Mouse (Mus musculus) frontal cortex, postnatal 10 days (tissue): Measurements from ENCODE around the gene Ralgps2.
A peak's percentile ranks its signal among the peaks of the same experiment; 100 is the strongest.

Source experiments
- DNase-seq, 2 experiments: peaks; one replicate each; pipeline ENCODE4 v3.0.0; 2022; ENCODE audit warnings: low spot score in 2 of 2, mixed read lengths in 1 of 2

The Ralgps2 gene

DNA sequence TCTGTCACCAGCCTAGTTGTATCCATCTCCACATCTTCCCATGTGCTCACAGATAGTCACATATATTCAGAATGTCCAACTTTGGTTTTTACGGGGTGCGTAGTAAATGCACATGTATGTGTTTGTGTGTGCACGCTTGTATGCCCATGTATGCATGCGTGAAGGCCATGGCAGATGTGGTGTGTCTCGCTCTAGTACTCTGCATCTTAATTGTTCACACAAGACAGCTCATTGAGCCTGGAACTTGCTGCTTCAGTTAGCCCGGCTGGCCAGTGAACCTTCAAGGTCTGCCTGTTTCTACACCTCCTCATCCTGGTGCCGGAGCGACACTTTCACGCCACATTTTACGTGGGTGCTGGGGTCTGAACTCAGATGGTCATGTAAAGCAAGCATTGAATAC is 168.6 kb downstream of the Ralgps2 start:
- DNase-seq, result no peak

DNA sequence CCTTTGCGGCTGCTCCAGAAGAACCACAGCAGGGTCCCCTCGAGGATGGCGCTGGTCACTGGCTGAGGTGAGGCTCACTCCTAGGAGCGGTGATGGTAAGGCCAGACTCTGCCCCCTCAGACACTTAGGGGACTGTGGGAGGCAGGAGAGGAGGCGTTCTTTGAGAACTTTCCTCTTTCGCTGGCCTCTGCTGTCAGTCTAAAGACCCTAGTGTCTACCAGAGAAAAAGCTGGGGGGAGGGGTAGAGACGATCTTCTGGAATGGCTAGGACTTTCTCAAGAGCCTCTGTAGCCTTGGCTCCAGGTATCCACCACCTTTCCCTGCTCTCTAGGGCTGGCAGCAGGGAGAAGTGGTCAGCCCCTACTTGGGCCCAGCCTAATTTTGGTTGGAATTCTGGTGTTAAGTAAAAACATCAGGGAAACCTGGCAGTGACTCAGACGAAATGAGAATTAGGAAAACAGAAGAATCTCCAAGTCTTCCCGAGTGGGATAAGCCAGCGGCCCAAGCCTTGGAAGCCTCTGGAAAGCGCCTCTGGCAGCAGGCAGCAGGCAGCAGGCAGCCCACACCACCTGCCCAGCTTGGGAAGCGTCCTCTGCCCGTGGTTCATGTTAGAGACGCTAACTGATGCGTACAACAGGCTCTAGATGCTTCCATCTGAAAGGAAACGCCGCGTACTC is 169.7 kb downstream of the Ralgps2 start:
- DNase-seq, result no peak

DNA sequence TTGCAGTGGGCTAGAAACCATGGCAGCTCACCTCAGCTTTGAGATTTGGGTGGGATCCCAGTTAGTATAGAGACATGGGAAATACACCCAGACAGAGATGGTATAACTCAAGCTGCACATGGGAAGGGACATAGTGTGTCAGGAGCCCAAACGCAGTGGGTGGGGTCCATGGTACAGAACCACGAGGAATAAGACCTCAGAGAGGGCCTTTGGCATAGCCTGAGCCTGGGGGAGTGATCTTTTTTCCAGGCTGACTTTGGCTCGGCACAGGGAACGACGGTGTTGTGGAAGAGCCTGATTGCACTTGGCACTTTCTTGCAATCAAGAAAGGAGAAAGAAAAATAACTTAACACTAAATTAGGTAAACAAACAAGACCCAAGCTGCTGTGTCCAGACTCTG is 170.3 kb downstream of the Ralgps2 start:
- DNase-seq, result no peak

DNA sequence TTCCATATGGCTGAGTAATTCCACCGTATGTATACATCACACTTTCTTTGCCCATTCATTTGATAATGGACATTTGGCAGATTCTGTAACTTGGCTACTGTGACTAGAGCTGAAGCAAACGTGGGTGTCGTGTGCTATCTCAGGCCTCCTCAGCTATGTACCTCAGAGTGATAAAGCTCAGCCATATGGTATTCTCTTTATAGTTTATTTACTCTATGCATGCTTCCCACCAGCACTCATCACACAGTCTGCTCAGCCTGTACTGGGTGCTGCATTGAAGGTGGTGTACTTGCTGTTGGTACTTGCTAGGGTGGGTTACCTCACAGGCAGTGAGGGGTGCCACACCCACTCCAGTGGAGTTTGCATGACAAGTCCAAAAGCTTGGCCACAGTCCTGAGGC is 174.1 kb downstream of the Ralgps2 start:
- peak in 1 of 2 experiments; percentile 46 for DNase-seq

DNA sequence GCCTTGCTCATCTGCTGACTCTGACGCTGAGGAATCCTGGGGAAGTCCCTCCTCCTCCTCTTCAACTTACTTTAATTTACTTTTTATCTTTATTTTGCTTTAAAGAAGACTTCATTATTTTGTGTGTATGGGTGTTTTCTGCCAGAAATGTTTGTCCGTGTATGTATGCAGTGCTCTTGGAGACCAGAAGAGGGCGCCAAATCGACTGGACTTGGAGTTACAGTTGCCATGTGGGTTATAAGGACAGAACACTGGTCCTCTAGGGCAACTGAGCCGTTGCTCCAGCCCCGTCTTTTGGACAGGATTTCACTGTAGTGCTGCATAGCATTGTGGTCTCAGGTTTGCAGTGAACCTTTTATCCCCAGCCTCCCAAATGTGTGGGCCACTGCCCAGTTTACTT is 174.8 kb downstream of the Ralgps2 start:
- no peak for DNase-seq

DNA sequence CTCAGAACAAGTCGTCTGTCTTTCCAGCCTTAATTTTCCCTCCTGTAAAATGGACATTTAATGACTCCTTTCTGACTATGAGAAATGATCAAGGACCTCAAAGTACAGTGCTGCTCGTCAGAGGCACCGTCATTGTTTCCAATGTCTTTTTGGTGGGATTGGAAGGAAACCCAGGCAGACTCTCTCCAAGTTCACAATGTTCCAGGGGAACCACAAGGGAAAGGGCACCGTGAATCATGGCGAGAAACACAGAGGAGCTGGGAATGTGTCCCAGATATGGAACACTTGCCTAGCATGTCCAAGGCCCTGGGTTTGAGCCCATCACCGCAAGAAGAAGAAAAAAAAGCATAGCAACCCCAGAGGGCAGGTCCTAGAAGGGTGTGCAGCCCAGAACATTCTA is 176.1 kb downstream of the Ralgps2 start:
- no peak for DNase-seq

DNA sequence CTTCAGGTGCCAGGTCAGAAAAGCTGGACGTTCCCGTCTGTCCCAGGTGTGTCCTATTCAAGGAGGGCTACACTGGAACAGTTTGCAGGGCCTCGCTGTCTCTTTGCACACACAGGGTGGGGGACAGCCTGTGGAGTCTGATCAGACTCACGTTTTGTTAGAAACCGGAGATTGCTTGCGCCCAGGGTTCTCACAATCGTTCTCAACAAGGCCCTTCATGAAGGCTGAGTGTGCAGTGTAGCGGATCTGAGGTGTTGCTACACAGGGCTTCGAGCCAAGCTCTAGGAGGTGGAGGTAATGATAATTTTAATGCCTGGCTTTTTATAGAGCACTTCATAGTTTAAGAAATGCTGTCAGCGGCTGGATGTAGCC is 178.0 kb downstream of the Ralgps2 start:
- DNase-seq, result no peak

DNA sequence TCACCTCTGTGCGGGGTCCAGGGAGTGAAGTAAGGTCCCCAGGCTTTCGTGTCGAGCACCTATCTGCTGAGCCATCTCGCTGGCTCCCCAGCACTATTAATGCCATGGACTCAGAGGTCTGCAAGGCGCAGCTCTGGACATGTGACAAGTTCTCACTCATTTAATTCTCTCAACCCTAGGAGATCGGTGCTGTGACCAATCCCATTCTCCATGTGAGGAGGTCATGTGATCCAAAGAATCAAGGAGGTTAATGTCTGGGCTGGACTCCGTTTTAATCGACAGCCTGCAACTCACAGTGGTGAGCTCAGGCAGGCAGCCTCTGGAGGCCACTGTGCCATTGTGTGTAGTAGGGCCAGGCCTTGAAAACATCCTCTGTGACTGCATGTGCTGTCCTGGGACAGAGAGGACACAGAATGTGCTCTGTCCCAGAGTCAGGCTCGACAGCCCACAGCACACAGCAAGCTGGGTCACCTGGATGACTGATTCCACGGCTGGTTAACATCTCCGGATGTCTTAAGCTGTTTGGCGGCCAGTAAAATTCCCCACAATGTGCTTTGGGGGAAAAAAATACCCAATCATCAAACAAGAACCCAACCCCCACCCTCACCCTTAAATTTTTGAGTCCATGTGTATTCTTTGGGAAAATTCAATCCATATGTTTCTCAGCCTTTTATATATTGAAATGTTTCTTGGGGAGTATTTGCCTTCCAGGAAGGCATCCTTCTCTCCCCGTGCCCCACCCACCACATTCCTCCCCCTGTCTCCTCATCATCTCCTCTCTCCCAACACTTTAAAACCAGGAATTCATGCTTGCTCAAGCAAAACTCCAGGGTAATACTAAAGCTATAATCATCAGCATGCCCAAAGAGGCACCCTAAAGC is 178.6 kb downstream of the Ralgps2 start:
- no peak for DNase-seq

DNA sequence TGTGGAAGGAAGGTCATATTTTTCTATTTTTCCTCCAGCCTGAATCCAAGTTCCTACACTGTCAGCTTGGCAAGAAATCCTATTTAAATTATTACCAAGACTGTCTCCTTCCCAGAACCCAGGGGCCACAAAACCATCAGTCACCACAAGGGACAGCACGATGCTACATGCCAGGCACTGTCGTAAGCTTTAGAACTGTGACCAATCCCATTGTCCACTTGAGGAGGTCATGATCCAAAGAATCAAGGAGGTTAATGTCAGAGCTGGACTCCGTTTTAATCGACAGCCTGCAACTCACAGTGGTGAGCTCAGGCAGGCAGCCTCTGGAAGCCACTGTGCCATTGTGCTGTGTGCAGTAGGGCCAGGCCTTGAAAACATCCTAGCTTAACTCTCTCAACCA is 181.1 kb downstream of the Ralgps2 start:
- DNase-seq, result no peak

DNA sequence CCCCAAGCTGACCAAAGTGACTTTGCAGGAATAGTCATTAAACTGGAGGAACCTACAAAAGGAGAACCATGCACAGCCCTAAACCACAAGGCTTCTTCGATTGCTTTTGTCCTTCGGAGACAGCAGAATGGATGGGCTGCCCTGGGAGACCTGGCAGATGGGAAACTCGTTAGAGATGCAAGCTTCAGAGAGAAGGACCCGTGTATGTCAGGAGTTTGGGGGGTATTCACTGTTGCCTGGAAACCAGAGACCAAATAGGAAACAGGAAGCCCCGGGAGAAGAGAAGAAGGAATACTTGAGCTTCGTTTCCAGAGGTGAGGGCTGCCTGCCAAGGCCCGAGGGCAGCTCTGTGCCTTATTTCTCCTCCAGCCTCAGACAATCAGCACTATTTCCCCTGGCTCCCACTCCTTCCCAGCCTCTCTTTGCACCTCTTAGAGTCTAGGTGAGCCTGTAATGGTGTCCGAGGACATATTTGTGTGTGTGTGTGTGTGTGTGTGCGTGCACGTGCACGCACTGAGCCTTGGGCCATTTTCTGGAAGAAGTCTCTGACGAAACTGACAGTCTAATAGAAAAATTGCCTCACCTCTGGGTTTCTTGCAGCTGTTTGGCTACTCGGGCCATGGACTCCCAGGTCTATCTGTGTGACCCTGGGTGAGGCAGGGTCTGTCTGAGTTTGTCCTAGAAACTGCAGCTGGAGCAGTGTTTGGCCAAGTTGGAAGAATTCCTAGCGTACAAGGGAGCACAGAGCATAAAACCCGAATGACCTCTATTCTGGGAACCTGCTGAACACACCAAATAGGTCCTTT is 184.6 kb downstream of the Ralgps2 start:
- no peak for DNase-seq
